Mouse (Mus musculus): Measurements from ENCODE around the gene Gm21915. TPM values are rescaled to one million over a fixed set of nuclear protein-coding genes. Genes with fewer than 3 reads are reported as not detected.

Gm21915 gene
- not detected in 2 replicates for polyA plus RNA-seq (2014; fragmentation: Nextera tagmentation; extraction: Ambion mirVana)

DNA sequence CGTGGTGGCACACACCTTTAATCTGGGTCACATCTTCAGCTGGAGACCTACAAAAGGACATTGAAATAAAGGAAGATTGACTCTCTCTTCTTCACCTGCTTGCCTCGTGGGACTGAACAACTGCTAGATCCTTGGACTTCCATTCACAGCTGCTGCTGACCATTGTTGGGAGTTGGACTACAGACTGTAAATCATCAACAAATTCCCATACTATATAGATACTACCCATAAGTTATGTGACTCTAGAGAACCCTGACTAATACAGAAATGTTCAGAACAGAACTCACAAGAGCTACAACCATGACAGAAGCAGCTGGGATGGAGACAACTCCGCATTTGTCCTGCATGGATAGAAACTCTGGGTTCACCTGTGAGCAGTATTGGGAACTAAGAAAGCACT is at the start of gene Gm21915:
TSS of gene Gm21915 (plus strand) at position 301 of the 400 bp plus-strand sequence.
- DNase-seq, result no peak
- H3K4me3 ChIP-seq (ENCODE audit: low read depth, low read length), result no peak within 1 kb of the TSS
- WGBS, result 88% methylated on average over 3 of the region's 3 CpGs
- no peak within 1 kb of the TSS for H3K9ac ChIP-seq
- TF ChIP-seq CTCF (IDR thresholded peaks at IDR 0.05; ENCODE audit: low read depth), result no peak
- H3K27me3 ChIP-seq (ENCODE audit: insufficient read depth, low read length), result no peaks in the 10 kb centered on the region
- H3K4me2 ChIP-seq, result no peak within 1 kb of the TSS
- ATAC-seq (ENCODE audit: insufficient read depth), result no peak
- H3K4me1 ChIP-seq (ENCODE audit: insufficient read depth), result peaks cover 8% of the 10 kb centered on the region
- no peaks in the 10 kb centered on the region for H3K9me3 ChIP-seq (ENCODE audit: low read depth, low read length)
- H3K36me3 ChIP-seq (ENCODE audit: insufficient read depth), result no peaks in the 10 kb centered on the region
- no peak within 1 kb of the TSS for H3K27ac ChIP-seq (ENCODE audit: low read depth)

- Histone ChIP-seq H3K4me2 (no peak overlapping the region), H3K36me3 (ENCODE audit: insufficient read depth) (no peaks in the 10 kb centered on the region), H3K9me3 (ENCODE audit: low read depth, low read length) (no peaks in the 10 kb centered on the region), H3K4me1 (ENCODE audit: insufficient read depth) (peaks cover 2% of the 10 kb centered on the region; the same call in 1 of the 2 replicates), H3K9ac (no peak overlapping the region), H3K27ac (ENCODE audit: low read depth) (no peak overlapping the region), H3K27me3 (ENCODE audit: insufficient read depth, low read length) (no peaks in the 10 kb centered on the region), H3K4me3 (ENCODE audit: low read depth, low read length) (no peak overlapping the region)
- 90% methylated on average over 3 of the region's 3 CpGs for whole genome bisulfite sequencing
- DNase-seq (no peak), ATAC-seq (ENCODE audit: insufficient read depth) (no peak)
- TF ChIP-seq CTCF (IDR thresholded peaks at IDR 0.05; ENCODE audit: low read depth), result no peak
Observed at GRCm38 (mm10) chr9:40622265-40622664, 48.1 kb upstream of the Gm21915 start.

DNA sequence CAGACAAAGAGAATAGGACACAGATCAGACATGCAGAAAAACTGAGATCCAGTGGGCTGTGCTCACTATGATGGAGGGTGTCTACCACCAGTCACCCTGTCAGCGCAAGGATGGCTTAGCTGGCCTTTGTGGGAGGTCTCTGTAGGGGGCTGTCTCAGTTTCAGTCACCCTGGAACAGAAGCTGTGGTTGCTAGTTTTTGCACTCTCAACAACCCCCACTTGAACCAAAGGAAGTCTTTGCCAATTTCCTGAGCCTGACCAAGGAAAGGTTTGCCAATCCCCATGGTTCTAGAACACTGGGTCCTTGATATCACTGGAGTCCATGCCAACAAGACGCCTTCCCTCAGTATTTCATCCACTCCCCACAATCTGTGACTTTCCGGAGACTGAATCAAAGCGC is 47.6 kb upstream of the Gm21915 start:
- no peak for TF ChIP-seq CTCF (IDR thresholded peaks at IDR 0.05; ENCODE audit: low read depth)
- Histone ChIP-seq H3K9me3 (ENCODE audit: low read depth, low read length) (no peaks in the 10 kb centered on the region), H3K4me1 (ENCODE audit: insufficient read depth) (no peaks in the 10 kb centered on the region), H3K9ac (no peak overlapping the region), H3K27ac (ENCODE audit: low read depth) (no peak overlapping the region), H3K27me3 (ENCODE audit: insufficient read depth, low read length) (no peaks in the 10 kb centered on the region), H3K4me2 (no peak overlapping the region), H3K36me3 (ENCODE audit: insufficient read depth) (no peaks in the 10 kb centered on the region), H3K4me3 (ENCODE audit: low read depth, low read length) (no peak overlapping the region)
- DNase-seq (no peak), ATAC-seq (ENCODE audit: insufficient read depth) (no peak)
- WGBS, result 78% methylated on average over 4 of the region's 4 CpGs

GRCm38 (mm10) chr9:40625341-40625740 is 45.1 kb upstream of the Gm21915 start:
- Histone ChIP-seq H3K27me3 (ENCODE audit: insufficient read depth, low read length) (no peaks in the 10 kb centered on the region), H3K4me3 (ENCODE audit: low read depth, low read length) (no peak overlapping the region), H3K4me2 (no peak overlapping the region), H3K9me3 (ENCODE audit: low read depth, low read length) (no peaks in the 10 kb centered on the region), H3K4me1 (ENCODE audit: insufficient read depth) (no peaks in the 10 kb centered on the region), H3K27ac (ENCODE audit: low read depth) (no peak overlapping the region), H3K9ac (no peak overlapping the region), H3K36me3 (ENCODE audit: insufficient read depth) (no peaks in the 10 kb centered on the region)
- DNase-seq (no peak), ATAC-seq (ENCODE audit: insufficient read depth) (no peak)
- no peak for TF ChIP-seq CTCF (IDR thresholded peaks at IDR 0.05; ENCODE audit: low read depth)
- 80% methylated on average over 3 of the region's 3 CpGs for WGBS

- no peak for ATAC-seq (ENCODE audit: insufficient read depth)
- H3K9me3 ChIP-seq (ENCODE audit: low read depth, low read length), result no peaks in the 10 kb centered on the region
- H3K36me3 ChIP-seq (ENCODE audit: insufficient read depth), result no peaks in the 10 kb centered on the region
- no peak overlapping the region for H3K9ac ChIP-seq
- no peak overlapping the region for H3K4me3 ChIP-seq (ENCODE audit: low read depth, low read length)
- TF ChIP-seq CTCF (IDR thresholded peaks at IDR 0.05; ENCODE audit: low read depth), result no peak
- no peaks in the 10 kb centered on the region for H3K27me3 ChIP-seq (ENCODE audit: insufficient read depth, low read length)
- H3K4me1 ChIP-seq (ENCODE audit: insufficient read depth), result no peaks in the 10 kb centered on the region
- DNase-seq, result no peak
- H3K27ac ChIP-seq (ENCODE audit: low read depth), result no peak overlapping the region; the same call in 1 of the 2 replicates
- H3K4me2 ChIP-seq, result peak overlapping the region; percentile 4; the same call in 1 of the 2 replicates
- 37% methylated on average over 11 of the region's 11 CpGs for WGBS
Observed at GRCm38 (mm10) chr9:40626566-40626965, 43.8 kb upstream of the Gm21915 start.

GRCm38 (mm10) chr9:40627146-40627713 is 43.2 kb upstream of the Gm21915 start:
- ATAC-seq (ENCODE audit: insufficient read depth), result no peak
- H3K36me3 ChIP-seq (ENCODE audit: insufficient read depth), result no peaks in the 10 kb centered on the region
- no peak overlapping the region for H3K9ac ChIP-seq
- no peaks in the 10 kb centered on the region for H3K9me3 ChIP-seq (ENCODE audit: low read depth, low read length)
- H3K4me1 ChIP-seq (ENCODE audit: insufficient read depth), result no peaks in the 10 kb centered on the region
- no peaks in the 10 kb centered on the region for H3K27me3 ChIP-seq (ENCODE audit: insufficient read depth, low read length)
- no peak for TF ChIP-seq CTCF (IDR thresholded peaks at IDR 0.05; ENCODE audit: low read depth)
- WGBS, result 34% methylated on average over 9 of the region's 9 CpGs
- no peak overlapping the region for H3K27ac ChIP-seq (ENCODE audit: low read depth)
- DNase-seq, result no peak
- H3K4me3 ChIP-seq (ENCODE audit: low read depth, low read length), result no peak overlapping the region
- H3K4me2 ChIP-seq, result no peak overlapping the region

DNA sequence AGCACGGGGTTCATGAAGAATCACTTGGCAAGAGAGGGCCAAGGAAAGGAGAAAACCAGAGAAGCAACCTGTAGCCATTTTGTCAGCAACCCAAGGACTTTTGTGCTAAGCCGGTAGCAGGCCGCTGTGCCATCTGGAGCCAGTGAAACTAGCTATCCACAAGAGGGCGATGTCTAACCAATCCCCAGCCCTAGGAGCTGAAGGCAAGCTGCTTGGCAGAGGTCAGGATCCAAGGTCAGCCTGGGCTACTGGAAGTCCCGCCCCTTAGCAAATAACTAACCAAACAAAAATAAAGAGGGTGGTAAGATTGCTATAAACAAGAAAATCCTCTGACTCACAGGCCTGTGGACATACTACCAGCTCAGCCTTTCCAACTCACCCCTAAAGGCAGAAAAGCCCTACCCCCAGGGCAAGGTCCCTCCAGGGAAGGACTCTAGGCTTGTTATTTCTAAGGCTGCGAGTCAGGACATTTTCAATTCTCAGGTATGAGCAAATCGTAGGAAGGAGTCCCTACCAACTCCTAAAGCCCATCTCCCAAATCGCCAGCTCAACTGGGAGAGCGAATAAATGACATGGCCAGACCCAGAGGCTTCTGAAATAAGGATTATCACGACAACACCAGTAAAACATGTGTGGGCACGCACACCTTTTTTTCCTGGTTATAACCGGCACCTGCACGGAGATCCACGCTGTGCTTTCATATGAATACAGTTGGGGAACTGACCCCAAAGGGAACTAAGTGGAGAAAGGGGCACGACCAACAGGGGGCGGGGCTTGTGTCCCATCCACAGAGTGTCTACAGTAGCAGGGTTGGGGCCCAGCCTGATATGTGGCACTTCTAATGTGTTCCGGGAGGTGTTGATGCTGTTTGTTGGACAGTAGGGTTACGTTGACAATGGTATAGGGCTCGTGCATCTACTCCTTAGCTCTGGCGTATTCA is 42.0 kb upstream of the Gm21915 start:
- no peak overlapping the region for H3K4me3 ChIP-seq (ENCODE audit: low read depth, low read length)
- no peak overlapping the region for H3K9ac ChIP-seq
- no peaks in the 10 kb centered on the region for H3K9me3 ChIP-seq (ENCODE audit: low read depth, low read length)
- H3K36me3 ChIP-seq (ENCODE audit: insufficient read depth), result no peaks in the 10 kb centered on the region
- DNase-seq (peak; percentile 67), ATAC-seq (ENCODE audit: insufficient read depth) (no peak)
- no peaks in the 10 kb centered on the region for H3K4me1 ChIP-seq (ENCODE audit: insufficient read depth)
- H3K27me3 ChIP-seq (ENCODE audit: insufficient read depth, low read length), result no peaks in the 10 kb centered on the region
- H3K4me2 ChIP-seq, result no peak overlapping the region
- WGBS, result 66% methylated on average over 20 of the region's 20 CpGs
- TF ChIP-seq CTCF (IDR thresholded peaks at IDR 0.05; ENCODE audit: low read depth), result peak; percentile 71
- H3K27ac ChIP-seq (ENCODE audit: low read depth), result no peak overlapping the region
